Mouse (Mus musculus) T-cell, adult 2 months (primary cell): Measurements from ENCODE around the gene Gm10181.
"Not testable (repeated sequence)": the region's sequence is repeated elsewhere in the genome, so short reads cannot be mapped to it uniquely, and the experiment has no call there.

Source experiments
- DNase-seq: peaks from one replicate; pipeline ENCODE4 v3.0.0; 2022; ENCODE audit warnings: low spot score

The Gm10181 gene

DNA sequence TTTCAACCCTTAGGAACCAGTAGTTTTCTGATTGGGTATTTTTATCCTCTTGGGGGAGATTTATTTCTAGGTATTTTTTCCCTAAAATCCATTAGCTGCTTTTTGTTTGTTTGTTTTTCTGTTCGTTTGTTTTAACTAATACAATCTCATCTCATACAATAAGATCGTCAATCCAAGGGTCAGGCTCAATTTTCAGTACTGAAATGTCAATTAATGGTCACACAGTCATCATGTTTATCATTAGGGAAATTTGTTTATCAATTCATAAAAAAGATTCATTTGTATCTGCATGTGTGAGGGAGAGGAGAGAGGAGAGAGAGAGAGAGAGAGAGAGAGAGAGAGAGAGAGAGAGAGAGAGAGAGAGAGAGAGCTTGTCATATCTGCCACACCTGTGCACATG is at the start of gene Gm10181:
TSS of gene Gm10181 (plus strand) at position 301 of the 400 bp plus-strand sequence.
- no peak for DNase-seq

DNA sequence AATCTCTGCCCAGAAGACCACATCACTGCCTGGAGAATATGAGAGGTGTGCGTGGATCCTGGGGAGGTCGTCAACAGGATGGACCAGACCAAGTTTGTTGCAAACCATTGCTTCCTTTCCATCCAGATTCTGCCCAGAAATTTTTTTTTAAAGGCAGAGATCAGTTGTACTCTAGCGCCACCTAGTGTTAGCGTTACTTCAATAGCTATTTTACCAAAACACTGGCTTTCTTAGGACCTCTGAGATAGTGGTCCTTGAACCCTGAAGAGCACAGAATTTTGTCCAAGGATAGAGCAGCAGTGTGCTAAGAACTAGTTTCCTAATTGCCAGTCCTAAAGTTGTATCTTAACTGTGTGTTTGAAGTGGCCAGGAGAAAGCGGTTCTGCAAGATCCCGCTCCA is 47.6 kb upstream of the Gm10181 start:
- DNase-seq: peak; percentile 3

DNA sequence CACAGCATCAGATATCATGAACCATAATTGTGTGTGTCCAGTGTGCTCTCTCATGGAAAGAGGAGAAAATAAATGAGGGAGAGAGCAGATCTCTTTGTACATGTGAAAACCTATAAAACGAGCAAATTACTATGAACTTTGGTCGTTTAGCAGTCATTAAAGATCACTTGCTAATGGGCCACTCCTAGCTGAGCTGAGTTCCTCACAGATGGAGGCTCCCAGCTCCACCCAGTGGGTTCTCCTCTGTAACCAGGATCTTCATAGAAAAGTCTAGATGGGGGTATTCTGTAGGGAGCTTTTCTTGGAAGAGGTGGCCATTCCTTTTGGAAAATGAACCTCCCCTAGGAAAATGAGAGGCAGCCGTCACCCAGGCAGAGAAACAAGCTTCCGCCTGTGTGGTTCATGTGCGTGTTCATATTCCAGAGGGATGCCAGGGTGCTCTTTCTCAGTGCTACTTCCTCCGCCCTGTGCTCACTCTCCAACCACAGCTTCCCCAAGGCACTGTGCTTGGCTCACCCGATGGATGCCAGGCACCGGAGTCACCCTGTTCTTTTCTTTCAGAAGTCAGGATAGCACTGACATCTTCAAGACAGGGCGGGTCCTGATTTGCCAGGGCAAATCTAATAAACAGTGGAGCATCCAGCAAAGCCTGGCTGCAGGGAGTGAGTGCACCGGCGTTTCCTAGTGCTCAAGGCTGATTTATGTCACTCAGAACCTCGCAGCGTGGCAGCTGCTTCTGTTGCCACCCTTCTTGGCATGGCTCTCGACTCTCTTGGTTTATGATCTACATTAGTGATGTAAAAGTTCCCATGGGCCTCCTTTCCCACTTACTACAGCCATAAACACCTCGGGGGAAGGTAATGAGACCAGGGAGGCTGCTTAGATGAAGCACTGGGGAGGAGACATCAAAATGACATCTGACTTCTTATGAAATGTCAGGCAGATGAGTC is 46.8 kb upstream of the Gm10181 start:
- DNase-seq: no peak

DNA sequence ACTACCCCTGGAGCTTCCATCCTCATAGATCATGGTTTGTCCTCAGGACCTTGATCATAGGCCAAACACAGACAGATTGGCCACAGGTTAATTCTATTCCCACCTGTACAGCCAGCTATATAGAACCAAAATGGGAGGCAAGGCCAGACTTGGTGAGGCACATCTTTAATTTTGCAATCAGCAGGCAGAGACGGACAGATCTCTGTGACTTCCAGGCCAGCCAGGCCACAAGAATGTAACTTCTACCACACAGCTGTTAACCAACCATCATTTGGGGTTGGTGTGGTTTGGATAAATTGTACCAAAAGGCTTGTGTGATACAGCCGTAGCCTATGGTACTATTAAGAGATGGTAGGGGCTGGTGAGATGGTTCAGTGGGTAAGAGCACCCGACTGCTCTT is 44.9 kb upstream of the Gm10181 start:
- DNase-seq: no peak

DNA sequence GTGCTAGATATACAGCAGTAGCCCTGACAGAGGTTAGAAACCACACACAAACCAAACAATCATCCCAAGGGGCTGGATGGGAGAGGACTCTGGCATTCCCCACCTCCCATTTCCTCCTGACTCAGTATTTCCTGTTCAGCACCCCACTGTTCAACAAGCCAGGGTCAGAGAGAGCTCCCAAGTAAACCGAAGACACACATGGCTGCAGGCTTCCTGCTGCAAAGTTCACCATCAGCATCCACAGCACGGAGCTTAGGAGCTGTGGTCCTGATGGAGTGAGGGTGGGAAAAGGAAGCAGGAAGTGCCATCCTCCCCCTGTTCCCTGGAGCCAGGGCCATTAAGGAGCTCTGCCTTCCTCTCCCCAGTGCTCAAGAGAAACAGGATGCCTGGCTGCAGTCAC is 40.9 kb upstream of the Gm10181 start:
- no peak for DNase-seq

DNA sequence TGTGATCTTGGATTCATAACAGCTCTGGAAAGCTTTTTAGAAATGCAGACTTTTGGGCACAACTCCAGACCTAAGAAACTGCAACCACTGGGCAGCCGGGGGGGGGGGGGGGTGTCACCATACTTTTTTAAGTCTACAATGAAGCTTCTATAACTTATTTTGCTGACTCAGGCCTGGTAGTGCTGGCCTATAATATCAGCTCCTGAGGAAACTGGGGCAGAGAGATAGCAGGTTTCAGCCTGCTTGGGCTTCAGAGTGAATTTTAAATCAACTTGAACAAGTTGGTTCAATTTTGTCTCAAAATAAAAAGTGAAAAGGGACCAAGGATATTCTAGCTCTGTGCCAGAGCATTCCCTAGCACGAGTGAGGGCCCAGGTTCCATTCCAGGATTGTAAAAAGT is 40.3 kb upstream of the Gm10181 start:
- DNase-seq: no peak

DNA sequence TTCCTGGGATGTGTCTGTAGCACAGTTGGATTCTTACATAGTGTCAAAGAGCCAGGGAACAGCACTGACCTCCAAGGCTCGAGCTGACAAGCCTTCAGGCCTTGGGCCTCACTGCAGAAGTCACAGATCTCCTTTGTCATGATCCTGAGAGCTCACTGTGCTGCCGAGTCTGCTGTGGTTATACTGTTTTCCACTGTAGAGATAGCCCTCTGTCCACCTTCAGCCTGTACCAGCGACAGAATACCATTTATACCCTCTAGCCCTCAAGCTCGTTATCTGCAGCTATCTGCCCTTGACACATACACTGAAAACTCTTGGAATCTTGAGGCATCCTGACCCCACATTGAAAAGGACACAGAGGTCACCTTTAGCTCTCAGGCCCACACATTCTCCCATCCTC is 37.3 kb upstream of the Gm10181 start:
- no peak for DNase-seq

DNA sequence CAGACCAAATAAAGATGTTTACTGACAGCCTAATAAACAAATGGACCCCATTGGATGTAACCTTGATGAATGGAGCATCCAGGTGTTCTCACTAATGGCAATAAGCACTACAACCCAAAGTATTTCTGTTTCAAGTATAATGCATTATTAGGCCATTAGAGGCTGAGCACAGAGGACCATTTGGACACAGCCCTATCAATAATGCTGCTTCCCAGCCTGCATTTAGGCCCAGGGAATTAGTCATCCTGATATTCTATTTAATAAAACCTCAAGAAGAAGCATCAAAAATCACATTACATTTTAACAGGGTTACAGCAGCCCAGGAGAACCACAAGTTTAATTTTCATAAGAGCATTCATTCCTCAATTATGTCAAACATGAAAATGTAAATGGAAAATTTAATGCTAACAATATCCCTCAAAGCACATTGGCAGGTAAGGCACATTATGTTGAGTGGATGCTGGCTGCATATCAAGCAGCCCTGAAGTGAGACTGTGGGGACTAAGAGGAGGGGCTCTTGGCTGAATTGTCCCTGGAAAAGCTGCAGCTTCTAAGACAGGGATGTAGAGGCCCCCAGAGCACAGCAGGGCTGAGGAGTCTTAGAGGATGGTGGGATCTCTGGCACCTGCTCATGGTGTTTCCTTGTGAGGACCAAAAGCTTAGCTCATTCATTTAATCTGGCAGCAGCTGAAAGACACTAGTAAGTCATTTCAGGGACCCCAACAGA is 33.4 kb upstream of the Gm10181 start:
- DNase-seq: no peak

DNA sequence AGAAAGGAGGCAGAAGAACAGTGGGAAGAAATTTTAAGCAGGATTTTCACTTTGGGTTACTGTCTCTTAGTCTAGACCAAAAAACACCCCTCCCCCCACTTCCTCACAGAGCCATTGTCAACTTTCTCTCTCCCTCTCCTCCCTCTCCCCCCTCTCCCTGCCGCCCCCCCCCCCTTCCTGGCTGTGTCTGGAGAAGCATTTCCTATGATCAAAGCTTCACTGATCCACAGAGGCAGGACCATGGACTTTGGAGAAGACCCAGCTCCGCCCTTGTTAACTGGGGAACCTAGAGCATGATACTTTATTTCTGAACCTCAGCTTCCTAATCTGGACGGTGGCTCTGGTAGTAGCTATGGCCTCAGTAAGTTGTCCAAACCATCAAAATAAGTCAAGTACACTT is 30.5 kb upstream of the Gm10181 start:
- no peak for DNase-seq

DNA sequence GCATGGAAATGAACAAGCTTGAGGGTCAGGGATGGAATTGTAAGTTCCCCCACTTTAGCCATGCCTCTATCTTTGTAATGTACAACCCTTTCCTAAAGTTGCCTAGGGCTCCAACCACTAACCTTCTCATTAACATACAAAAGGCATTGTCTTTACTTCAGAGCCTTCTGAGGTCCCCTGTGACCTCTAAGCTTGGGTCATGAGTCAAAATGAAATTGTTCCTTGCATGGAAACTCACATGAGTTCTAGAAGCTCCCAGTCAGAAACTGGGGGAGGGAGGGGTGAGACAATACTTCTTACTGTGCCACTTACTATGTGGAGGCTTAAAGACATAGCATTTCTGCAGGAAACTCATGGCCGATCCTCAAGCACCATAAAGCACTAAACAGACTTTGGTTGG is 16.6 kb upstream of the Gm10181 start:
- DNase-seq: no peak

DNA sequence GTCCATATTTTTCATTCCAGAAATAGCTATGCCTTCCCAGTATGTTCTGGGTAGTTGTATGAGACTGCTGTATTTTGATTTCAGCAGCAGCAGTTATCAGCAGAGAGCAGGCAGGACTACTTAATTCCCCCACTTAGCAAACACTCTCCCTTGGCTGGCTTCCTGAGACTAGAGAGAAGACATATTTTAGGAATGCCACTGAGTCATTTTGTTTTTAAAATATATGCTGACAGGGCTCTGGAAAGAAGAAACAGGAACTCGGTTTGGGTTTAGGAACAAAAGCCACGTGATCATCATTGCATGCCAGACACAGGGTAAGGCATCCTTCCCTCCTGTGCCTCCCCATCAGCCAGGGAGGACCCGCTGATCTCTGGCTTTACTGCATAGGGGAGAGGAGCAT is 13.2 kb upstream of the Gm10181 start:
- DNase-seq: no peak

DNA sequence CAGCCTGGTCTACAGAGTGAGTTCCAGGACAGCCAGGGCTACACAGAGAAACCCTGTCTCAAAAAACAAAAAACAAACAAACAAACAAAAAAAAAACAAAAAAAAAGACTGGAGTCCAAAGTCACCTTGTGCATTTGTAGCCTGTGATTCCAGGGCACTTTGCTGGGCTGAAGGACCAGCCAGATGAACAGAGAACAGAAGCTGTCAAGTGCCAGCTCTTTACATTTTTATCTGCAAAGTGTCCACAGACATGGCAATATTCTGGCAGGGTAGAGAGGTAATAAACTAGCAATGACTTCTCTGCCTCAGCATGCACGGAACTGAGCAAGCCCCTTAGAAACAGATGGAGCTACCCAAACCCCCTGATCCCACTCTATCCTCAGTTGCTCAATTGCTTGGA is 12.7 kb upstream of the Gm10181 start:
- DNase-seq: no peak

DNA sequence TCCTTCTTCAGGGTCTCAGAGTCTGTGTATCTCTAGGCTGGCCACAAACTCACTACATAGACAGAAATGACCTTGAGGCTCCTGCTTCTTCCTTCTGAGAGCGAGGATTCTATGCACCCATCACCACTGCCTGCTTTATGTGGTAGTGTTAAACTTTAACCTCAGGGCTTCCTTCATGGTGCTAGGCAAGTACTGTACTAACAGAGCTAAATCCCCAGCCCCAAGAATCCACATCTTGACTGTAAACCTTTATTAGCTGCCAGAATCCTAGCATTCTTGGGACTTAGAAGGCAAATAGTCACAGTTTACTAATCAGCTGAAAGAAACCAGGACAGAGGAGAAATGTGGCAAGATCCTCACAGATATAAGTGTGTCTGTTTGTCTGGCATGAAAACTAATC is 1.6 kb downstream of the Gm10181 start:
- DNase-seq: no peak

DNA sequence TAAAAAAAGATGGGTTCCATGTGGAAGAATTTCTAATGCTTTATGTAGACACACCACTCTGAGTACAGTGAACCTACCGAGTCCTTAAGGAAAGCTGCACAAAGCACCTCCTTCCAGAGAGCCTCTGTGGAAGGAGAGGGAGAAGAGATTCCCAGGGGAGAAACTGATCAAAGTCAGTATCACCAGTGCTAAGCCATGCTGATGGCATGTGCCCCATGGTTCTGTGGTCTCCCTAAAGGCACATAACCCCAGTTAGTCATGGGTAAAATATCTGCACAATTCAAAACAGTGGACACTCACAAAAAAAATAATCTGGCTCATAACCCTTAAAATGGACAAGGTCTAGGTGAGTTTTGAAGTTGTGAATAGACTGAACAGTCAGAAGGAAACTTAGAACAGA is 13.7 kb downstream of the Gm10181 start:
- no peak for DNase-seq

DNA sequence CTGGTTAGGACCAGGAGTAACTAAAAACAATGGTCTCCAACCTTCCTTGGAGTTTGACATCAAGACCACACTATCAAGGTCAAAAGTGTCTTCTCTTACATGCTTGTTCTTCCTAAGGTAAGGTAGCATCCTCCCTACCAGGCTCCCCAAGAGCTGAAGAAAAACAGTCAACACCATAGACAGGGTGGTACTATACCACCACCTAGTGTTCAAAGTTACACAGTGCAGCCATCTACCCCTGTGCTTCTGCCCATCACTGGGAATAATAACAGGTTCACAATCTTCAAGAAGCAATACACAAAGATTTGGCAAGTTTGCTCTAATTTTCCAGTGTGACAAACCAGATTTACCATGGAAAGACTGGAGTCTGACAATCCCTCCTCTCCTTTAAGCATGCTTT is 15.4 kb downstream of the Gm10181 start:
- DNase-seq: peak; percentile 31

DNA sequence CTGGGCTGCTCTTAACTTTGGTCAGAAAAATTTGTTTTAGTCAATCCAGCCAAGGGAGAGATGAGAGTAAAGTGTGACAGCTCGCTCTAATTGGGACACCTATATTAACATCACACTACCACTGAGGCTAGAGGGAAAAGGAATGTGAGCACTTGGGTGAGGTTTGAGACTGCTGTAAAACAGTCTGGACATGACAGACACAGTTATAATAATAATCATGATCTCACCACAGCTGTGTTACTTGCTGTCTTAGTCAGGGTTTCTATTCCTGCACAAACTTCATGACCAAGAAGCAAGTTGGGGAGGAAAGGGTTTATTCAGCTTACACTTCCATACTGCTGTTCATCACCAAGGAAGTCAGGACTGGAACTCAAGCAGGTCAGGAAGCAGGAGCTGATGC is 34.4 kb downstream of the Gm10181 start:
- not testable (repeated sequence) for DNase-seq

DNA sequence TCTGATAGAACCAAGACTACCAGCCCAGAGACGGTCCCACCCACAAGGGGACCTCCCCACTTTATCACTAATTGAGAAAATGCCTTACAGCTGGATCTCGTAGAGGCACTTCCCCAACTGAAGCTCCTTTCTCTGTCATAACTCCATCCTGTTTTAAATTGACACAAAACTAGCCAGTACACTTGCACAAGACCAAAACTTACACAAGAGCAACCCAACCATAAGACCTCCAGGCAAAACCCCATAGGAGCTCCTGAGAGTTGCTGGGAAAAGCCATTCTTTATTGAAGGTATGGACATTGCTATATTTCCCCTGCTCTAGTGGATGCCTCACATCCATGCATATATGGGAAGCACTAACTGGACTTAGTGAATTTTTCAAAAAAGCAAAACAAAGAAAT is 34.8 kb downstream of the Gm10181 start:
- DNase-seq: no peak

DNA sequence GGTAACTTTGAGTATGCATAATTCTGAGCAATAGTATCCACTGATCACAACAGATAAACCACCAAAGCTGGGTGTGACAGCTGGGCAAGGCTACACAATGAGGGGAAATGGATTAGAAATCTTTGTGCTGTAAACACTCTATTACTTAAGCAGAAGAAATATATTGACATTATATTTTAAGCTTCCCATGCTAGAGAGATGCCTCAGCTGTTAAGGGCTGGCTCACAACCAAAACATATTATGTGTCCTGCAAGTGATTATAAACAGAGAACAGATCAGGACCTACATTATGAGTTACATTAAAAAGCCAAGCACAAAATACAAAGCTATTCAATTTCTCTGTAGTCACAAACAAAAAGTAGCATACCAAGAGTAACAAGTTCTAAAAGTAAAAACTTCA is 43.0 kb downstream of the Gm10181 start:
- DNase-seq: no peak

DNA sequence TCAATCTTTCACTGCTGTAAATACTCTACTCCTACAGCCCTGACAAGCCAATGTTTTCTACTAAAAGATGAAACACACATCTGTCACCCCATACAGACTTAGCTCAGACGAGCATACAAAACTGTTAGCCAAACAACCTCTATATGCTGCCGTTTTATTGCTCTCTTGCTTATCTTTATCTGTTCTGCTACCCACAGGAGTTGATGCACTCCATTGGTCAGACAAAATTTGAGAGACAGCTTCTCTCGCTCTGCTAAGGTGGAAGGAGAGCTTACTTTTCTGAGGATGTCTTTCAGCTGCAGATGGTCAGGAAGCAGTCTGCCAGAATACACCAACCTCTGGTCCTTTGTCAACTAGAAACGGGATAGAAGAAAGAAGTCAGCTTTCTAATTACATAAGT is 43.7 kb downstream of the Gm10181 start:
- DNase-seq: no peak

DNA sequence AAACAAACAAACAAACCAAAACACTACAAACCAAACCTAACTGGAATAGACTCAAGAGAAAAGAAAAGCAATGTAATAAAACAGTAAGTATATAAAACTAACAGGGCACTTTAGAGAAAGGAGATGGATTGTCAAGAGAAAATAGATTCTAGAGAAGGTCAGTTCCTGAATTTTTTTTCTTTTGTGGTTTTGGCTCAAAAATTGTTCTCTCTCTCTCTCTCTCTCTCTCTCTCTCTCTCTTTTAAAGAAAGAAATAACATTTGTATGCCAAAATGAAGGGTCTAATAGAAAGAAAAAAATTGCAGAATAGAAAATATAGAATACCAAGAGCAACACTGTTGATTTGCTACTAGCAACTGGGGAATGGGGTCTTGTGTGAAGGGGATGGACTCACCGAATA is 49.7 kb downstream of the Gm10181 start:
- DNase-seq: no peak
